Mouse (Mus musculus): ENCODE data around the gene Cmtm4. TPM values are rescaled to one million over a fixed set of nuclear protein-coding genes. Genes with fewer than 3 reads are reported as not detected.

Cmtm4 gene
- polyA plus RNA-seq, 2 experiments from 2014 or later, result 0.16 to 0.43 TPM

- no peak for ATAC-seq
Observed at GRCm38 (mm10) chr8:104374864-104375846, 20.5 kb downstream of the Cmtm4 start.

- ATAC-seq, result no peak
Observed at GRCm38 (mm10) chr8:104374269-104374668, 21.3 kb downstream of the Cmtm4 start.

- no peak for ATAC-seq
Observed at GRCm38 (mm10) chr8:104373779-104374178, 21.8 kb downstream of the Cmtm4 start.

- ATAC-seq, result no peak
Observed at GRCm38 (mm10) chr8:104371121-104371520, 24.5 kb downstream of the Cmtm4 start.

GRCm38 (mm10) chr8:104370071-104370470, 25.5 kb downstream of the Cmtm4 start:
- ATAC-seq, result no peak

- ATAC-seq, result no peak
Observed at GRCm38 (mm10) chr8:104369591-104369990, 26.0 kb downstream of the Cmtm4 start.

GRCm38 (mm10) chr8:104367398-104367797, 28.2 kb downstream of the Cmtm4 start:
- no peak for ATAC-seq

- no peak for ATAC-seq
Observed at GRCm38 (mm10) chr8:104365695-104366094, 29.9 kb downstream of the Cmtm4 start.

GRCm38 (mm10) chr8:104359778-104360456, 35.7 kb downstream of the Cmtm4 start:
- ATAC-seq, result no peak

- ATAC-seq, result no peak
Observed at GRCm38 (mm10) chr8:104358637-104359036, 37.0 kb downstream of the Cmtm4 start.

- ATAC-seq, result no peak
Observed at GRCm38 (mm10) chr8:104354504-104354903, 41.1 kb downstream of the Cmtm4 start.

GRCm38 (mm10) chr8:104353186-104353585, 42.4 kb downstream of the Cmtm4 start:
- ATAC-seq, result no peak

GRCm38 (mm10) chr8:104350047-104350446, 45.6 kb downstream of the Cmtm4 start:
- ATAC-seq, result no peak

GRCm38 (mm10) chr8:104348971-104349370, 46.6 kb downstream of the Cmtm4 start:
- ATAC-seq, result no peak

GRCm38 (mm10) chr8:104346706-104347105, 48.9 kb downstream of the Cmtm4 start:
- no peak for ATAC-seq

- no peak for ATAC-seq
Observed at GRCm38 (mm10) chr8:104344622-104345021, 51.0 kb downstream of the Cmtm4 start.

GRCm38 (mm10) chr8:104343957-104344356, 51.6 kb downstream of the Cmtm4 start:
- peak; percentile 60 for ATAC-seq

- ATAC-seq, result no peak
Observed at GRCm38 (mm10) chr8:104342426-104342825, 53.2 kb downstream of the Cmtm4 start.

GRCm38 (mm10) chr8:104341678-104342077, 53.9 kb downstream of the Cmtm4 start:
- ATAC-seq, result no peak

- ATAC-seq, result peak; percentile 13
Observed at GRCm38 (mm10) chr8:104341106-104341561, 54.5 kb downstream of the Cmtm4 start.

GRCm38 (mm10) chr8:104340233-104341105, 55.1 kb downstream of the Cmtm4 start:
- peak; percentile 83 for ATAC-seq

GRCm38 (mm10) chr8:104339983-104340232, 55.7 kb downstream of the Cmtm4 start:
- no peak for ATAC-seq

Data from CD4-positive, CD25-positive, alpha-beta regulatory T cell, adult 4 months (primary cell).